Mouse (Mus musculus): ENCODE results near the gene Srp68.

Srp68 gene

GRCm38 (mm10) chr11:116247502-116248222, 26.4 kb downstream of the Srp68 start:
- DNase-seq (ENCODE audit: low spot score in 2 of 2) = no peak

DNA sequence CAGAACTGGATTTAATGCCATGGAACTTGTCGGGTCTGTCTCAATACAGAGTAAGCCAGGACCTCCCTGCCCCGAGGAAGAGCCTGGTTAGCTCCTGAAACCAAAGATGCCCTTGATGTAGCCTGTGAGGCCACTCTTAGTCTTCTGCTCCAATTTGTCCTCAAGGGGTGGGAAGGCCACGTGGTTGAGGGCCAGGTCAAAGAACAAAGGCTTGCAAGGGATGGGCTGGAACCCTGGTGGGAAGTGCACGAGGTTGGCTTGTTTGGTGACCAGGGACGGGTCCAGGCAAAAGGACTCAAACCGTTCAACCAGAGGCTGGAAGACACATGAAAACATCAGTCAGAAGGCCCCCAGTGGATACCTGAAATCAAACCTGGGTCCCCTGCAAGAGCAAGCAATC, 28.4 kb downstream of the Srp68 start:
- DNase-seq (ENCODE audit: low spot score in 2 of 2) = no peak

GRCm38 (mm10) chr11:116244580-116244979, 29.4 kb downstream of the Srp68 start:
- DNase-seq (ENCODE audit: low spot score in 2 of 2) = no peak

- no peak for DNase-seq (ENCODE audit: low spot score in 2 of 2)
Observed at GRCm38 (mm10) chr11:116241744-116242235, 32.2 kb downstream of the Srp68 start.

DNA sequence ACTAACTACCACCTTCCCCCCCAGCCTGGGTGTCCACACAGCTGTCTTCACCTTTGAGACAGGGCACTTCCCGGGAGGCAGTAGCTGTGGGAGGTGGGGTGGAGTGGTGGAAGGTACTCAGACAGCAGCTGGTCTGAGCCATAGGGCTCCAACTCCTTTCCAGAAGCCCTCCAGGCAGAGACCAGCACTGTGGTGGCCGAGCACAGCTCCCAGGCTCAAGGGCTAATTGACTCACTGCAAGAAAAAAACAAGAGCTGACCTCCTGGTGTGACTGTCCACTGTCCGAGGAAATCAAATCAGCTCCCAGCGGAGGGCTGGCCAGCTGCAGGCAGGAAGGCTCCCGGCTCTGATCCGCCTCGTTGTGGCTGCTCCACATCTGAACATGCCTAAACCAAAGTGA, 34.2 kb downstream of the Srp68 start:
- no peak for DNase-seq (ENCODE audit: low spot score in 2 of 2)

- DNase-seq (ENCODE audit: low spot score in 2 of 2) = no peak
Observed at GRCm38 (mm10) chr11:116237742-116238395, 36.1 kb downstream of the Srp68 start, which contains the start of gene Evpl. Gene Evpl, minus strand, starts transcription at chr11:116238077.

DNA sequence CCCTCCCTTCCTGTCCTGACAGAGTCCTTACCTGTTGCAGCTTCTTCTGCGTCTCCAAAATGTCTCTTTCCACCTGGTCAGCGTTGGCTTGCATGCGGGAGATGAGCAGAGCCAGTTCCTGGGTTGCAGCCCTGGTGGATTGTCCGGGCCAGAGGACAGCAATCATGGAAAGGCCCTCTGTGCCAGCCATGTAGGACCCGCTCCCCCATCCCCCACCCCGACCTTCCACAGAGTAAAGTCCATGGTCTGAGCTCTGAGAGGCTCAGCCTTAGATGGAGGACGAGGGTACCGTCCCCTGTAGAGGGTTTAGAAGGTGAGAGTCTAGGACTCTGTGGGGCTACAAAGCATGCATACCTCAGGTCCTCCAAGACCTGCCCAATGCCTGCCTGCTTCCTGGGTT, 39.1 kb downstream of the Srp68 start:
- no peak for DNase-seq (ENCODE audit: low spot score in 2 of 2)

DNA sequence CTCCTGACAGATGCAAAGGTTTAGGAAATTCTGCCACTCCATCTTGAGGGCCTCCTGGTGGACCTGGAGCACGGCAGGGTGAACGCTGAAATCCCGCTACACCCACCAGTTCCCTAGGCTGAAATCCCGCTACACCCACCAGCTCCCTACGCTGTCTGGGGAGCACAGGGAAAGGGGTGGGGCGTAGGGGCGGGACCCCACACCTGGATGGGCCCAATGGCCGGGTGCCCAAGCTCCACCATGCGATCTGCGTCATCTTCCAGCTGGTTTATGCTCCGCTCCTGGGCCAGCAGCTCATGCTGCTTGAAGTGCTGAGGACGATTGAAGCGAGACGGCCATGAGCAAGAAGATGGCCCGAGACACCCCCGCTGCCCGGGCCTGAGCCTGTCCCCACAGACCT, 41.6 kb downstream of the Srp68 start:
- no peak for DNase-seq (ENCODE audit: low spot score in 2 of 2)

DNA sequence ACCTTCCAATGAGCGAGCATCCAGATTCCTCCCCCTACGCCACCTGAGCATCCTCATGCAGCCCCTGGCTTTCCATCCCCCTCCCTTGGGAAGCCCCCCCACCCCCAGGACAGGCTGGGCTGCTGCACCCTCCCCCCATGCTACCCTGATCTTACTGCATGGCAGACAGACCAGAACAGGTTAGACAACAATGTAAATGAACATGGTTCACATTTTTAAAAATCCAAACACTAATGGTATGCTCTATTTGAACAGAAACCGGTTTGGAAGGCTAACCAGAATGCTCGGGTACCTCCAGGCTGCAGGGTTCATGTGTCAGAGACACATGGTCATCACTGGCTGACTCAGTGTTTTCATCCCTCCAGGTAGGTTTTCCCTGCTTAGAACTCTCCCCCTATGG, 45.3 kb downstream of the Srp68 start:
- DNase-seq (ENCODE audit: low spot score in 2 of 2) = no peak

GRCm38 (mm10) chr11:116226414-116226813, 47.6 kb downstream of the Srp68 start:
- peak; percentile 75 to 79 for DNase-seq (ENCODE audit: low spot score in 2 of 2)

DNA sequence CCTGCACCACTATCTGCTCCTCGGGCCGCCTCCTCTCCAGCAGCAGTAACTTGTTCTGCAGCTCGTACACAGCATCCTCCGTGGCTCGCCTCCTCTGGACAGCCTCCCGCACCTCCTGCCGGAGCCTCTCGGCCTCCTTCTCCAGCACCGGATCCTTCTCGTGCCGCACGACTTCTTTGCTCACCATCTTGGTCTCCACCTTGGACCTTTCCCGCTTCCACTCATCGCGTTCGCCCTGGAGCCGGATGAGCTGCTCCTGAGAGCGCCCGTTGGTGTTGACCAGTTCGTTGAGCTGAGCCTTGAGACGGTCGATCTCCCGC, 51.3 kb downstream of the Srp68 start:
- no peak for DNase-seq (ENCODE audit: low spot score in 2 of 2)

- peak in 1 of 2 experiments; percentile 16 for DNase-seq (ENCODE audit: low spot score in 2 of 2)
Observed at GRCm38 (mm10) chr11:116221931-116222739, 51.9 kb downstream of the Srp68 start.

DNA sequence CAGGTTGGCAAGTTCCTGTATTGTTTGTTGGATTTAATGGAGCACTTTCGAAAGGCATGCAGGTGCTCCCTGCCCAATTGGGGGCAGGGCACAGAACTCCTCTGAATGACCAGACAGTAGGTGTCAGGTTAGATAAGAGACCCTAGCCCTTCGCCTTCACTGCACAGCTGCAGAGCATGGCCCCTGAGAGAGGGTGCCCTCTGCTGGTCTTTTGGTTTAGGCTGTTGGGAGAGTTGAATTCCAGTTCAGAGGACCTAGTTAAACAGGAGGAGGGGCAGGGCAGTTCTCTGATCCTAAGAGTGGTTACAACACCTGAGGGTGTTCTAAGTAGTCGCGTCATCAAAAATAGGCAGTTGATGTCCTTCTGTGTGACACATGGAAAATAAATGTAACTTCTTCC, 54.1 kb downstream of the Srp68 start:
- peak; percentile 38 to 41 for DNase-seq (ENCODE audit: low spot score in 2 of 2)

- peak; percentile 84 to 87 for DNase-seq (ENCODE audit: low spot score in 2 of 2)
Observed at GRCm38 (mm10) chr11:116218737-116219400, 55.1 kb downstream of the Srp68 start.

GRCm38 (mm10) chr11:116218263-116218662, 55.8 kb downstream of the Srp68 start:
- no peak for DNase-seq (ENCODE audit: low spot score in 2 of 2)

- no peak for DNase-seq (ENCODE audit: low spot score in 2 of 2)
Observed at GRCm38 (mm10) chr11:116216549-116216948, 57.5 kb downstream of the Srp68 start.

GRCm38 (mm10) chr11:116215991-116216390, 58.0 kb downstream of the Srp68 start:
- DNase-seq (ENCODE audit: low spot score in 2 of 2) = no peak

GRCm38 (mm10) chr11:116215181-116215580, 58.8 kb downstream of the Srp68 start:
- DNase-seq (ENCODE audit: low spot score in 2 of 2) = no peak

DNA sequence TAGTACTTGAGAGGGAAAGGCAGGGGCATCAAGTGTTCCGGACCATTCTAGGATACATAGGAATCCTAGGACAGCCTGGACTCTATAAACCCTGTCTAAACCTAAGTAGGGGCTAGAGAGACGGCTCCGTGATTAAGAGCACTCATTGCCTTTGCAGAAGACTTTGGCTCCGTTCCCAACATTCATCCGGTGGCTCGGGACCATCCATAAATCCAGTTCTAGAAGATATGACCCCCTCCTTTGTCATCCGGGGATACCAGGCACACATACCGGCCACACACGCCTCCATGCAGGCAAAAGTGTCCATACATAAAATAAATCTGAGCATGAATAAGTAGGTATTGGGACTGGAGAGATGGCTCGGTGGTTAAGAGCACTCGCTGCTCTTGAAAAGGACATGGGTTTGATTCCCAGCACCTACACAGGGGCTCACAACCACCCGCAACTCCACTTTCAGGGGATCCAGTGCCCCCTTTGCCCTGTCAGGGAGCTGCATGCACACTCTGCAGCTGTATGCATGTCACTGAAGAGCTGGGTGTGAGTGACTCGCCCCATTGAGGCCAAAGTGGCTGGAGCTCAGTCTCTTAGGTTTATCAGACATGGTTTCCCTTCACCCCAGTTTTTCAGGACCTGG, 60.0 kb downstream of the Srp68 start:
- no peak for DNase-seq (ENCODE audit: low spot score in 2 of 2)

GRCm38 (mm10) chr11:116212847-116213246, 61.2 kb downstream of the Srp68 start:
- no peak for DNase-seq (ENCODE audit: low spot score in 2 of 2)

- DNase-seq (ENCODE audit: low spot score in 2 of 2) = no peak
Observed at GRCm38 (mm10) chr11:116210696-116211095, 63.3 kb downstream of the Srp68 start.
